Mouse (Mus musculus): ENCODE measurements around the gene Dcaf6. TPM values are rescaled to one million over a fixed set of nuclear protein-coding genes. Genes with fewer than 3 reads are reported as not detected.

Gene Dcaf6
- total and polyA plus RNA-seq, 3 experiments: 8.2 to 17.1 TPM; not detected in 1

DNA sequence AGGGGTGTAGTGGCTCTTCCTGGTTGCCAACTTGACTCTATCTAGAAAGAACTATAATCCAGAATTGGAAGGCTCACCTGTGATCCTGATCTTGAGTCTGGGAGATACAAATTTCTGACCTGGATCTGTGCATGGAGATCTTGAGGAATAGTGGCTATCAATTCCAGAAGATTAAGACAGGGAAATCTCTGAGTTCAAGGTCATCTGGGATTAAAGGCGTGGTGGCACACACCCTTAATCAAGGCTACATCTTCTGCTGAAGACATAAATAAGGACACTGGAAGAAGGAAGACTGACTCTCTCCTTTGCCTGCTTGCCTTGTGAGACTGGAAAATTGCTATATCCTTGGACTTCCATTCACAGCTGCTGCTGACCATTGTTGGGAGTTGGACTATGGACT, 164.8 kb downstream of the Dcaf6 start, which contains the start of gene Gpr161:
Gpr161 (plus strand) TSS at position 301 of the 400 bp plus-strand sequence.
- no peak within 1 kb of the TSS for H3K9ac ChIP-seq (ENCODE audit: control insufficient read depth, low read depth, low read length, poor library complexity, severe bottlenecking)
- H3K9me3 ChIP-seq (replicated peaks; ENCODE audit: insufficient read depth, low read length): no peaks in the 10 kb centered on the region
- H3K36me3 ChIP-seq (ENCODE audit: control insufficient read depth in 1 of 2, insufficient read depth in 2 of 2, low read length in 2 of 2): peaks cover 0 to 4% of the 10 kb centered on the region in 2 experiments; a peak in 2 of 4 replicates
- DNase-seq (ENCODE audit: low read depth, low spot score): no peak
- no peaks in the 10 kb centered on the region for H3K79me2 ChIP-seq (ENCODE audit: control insufficient read depth, insufficient read depth, low read length, poor library complexity)
- no peaks in the 10 kb centered on the region for H3K4me1 ChIP-seq (ENCODE audit: control insufficient read depth in 1 of 2, insufficient read depth in 2 of 2, low read length in 2 of 2)
- H3K4me3 ChIP-seq (ENCODE audit: control insufficient read depth in 1 of 2, insufficient read depth in 1 of 2, low read depth in 2 of 2, low read length in 2 of 2): no peak within 1 kb of the TSS
- H3K27me3 ChIP-seq (ENCODE audit: control insufficient read depth in 1 of 2, insufficient read depth in 2 of 2, low read length in 2 of 2): no peaks in the 10 kb centered on the region; a peak in 1 of 4 replicates
- no peak within 1 kb of the TSS for H3K27ac ChIP-seq (ENCODE audit: control insufficient read depth, low read depth, low read length)
- no peak for TF ChIP-seq E2F4 (IDR thresholded peaks at IDR 0.05; ENCODE audit: borderline replicate concordance, low read depth, low read length)
- no peak for TF ChIP-seq CTCF (IDR thresholded peaks at IDR 0.05 in 2 of 3, conservative IDR thresholded peaks at IDR 0.05 in 1 of 3; ENCODE audit: control insufficient read depth in 1 of 3, insufficient read depth in 1 of 3, low read depth in 2 of 3, low read length in 3 of 3, poor library complexity in 1 of 3, severe bottlenecking in 1 of 3)
- TF ChIP-seq POLR2AphosphoS2 (IDR thresholded peaks at IDR 0.05; ENCODE audit: low read length): no peak
- TF ChIP-seq ZNF384 (IDR thresholded peaks at IDR 0.05; ENCODE audit: low read depth, low read length): no peak
- no peak for TF ChIP-seq MXI1 (IDR thresholded peaks at IDR 0.05; ENCODE audit: low read depth, low read length)
- TF ChIP-seq MAFK (IDR thresholded peaks at IDR 0.05; ENCODE audit: borderline replicate concordance, low read depth, low read length): no peak
- TF ChIP-seq SIN3A (IDR thresholded peaks at IDR 0.05; ENCODE audit: low read length): no peak
- TF ChIP-seq BHLHE40 (IDR thresholded peaks at IDR 0.05; ENCODE audit: borderline replicate concordance, low read depth, low read length): no peak
- no peak for TF ChIP-seq ZMIZ1 (IDR thresholded peaks at IDR 0.05; ENCODE audit: low read depth, low read length)
- TF ChIP-seq RAD21 (IDR thresholded peaks at IDR 0.05; ENCODE audit: low read depth, low read length): no peak
- no peak for TF ChIP-seq MYC (IDR thresholded peaks at IDR 0.05; ENCODE audit: low read depth, low read length)
- TF ChIP-seq TBP (IDR thresholded peaks at IDR 0.05; ENCODE audit: low read depth, low read length): no peak
- no peak for TF ChIP-seq HCFC1 (IDR thresholded peaks at IDR 0.05; ENCODE audit: low read depth, low read length)
- TF ChIP-seq POLR2A (IDR thresholded peaks at IDR 0.05; ENCODE audit: control insufficient read depth in 1 of 2, insufficient read depth in 1 of 2, low read depth in 1 of 2, low read length in 2 of 2, poor library complexity in 1 of 2): no peak
- TF ChIP-seq ETS1 (IDR thresholded peaks at IDR 0.05; ENCODE audit: low read depth, low read length): no peak
- no peak for TF ChIP-seq RCOR1 (IDR thresholded peaks at IDR 0.05; ENCODE audit: low read depth, low read length)
- no peak for TF ChIP-seq ZKSCAN1 (IDR thresholded peaks at IDR 0.05; ENCODE audit: low read depth, low read length)
- TF ChIP-seq CHD1 (IDR thresholded peaks at IDR 0.05; ENCODE audit: low read depth, low read length): no peak
- no peak for TF ChIP-seq MAZ (IDR thresholded peaks at IDR 0.05; ENCODE audit: low read depth, low read length)
- TF ChIP-seq NRF1 (IDR thresholded peaks at IDR 0.05; ENCODE audit: insufficient read depth, low read depth, low read length, poor library complexity, severe bottlenecking): no peak

DNA sequence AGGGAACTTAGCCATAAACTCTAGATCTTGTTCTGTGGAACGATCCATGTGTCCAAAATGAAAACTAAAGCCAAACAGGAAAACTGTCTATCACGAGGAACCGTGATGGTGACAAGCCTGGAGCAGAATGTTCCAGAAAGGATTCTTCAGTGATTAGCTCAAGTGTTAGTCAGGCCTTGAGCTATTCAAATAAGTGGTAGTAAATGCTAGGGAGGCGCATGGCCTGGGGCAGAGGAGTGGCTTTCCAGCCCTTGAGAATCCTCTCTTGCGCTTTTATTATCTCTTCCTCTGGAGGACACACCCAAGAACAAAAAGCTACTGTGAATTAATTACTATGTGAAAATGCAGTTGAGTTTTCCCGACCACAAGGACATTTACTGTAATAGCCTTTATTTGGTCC, 168.7 kb downstream of the Dcaf6 start:
- no peak overlapping the region for H3K9ac ChIP-seq (ENCODE audit: control insufficient read depth, low read depth, low read length, poor library complexity, severe bottlenecking)
- H3K36me3 ChIP-seq (ENCODE audit: control insufficient read depth in 1 of 2, insufficient read depth in 2 of 2, low read length in 2 of 2): peaks cover 0 to 4% of the 10 kb centered on the region in 2 experiments; a peak in 2 of 4 replicates
- no peaks in the 10 kb centered on the region for H3K9me3 ChIP-seq (replicated peaks; ENCODE audit: insufficient read depth, low read length)
- TF ChIP-seq RAD21 (IDR thresholded peaks at IDR 0.05; ENCODE audit: low read depth, low read length) (no peak), ETS1 (IDR thresholded peaks at IDR 0.05; ENCODE audit: low read depth, low read length) (no peak), MYB (IDR thresholded peaks at IDR 0.05; ENCODE audit: low read depth, low read length) (no peak), MAX (IDR thresholded peaks at IDR 0.05; ENCODE audit: low read length) (no peak), USF2 (IDR thresholded peaks at IDR 0.05; ENCODE audit: borderline replicate concordance in 1 of 2, insufficient read depth in 1 of 2, low read depth in 1 of 2, low read length in 2 of 2) (no peak), CHD1 (IDR thresholded peaks at IDR 0.05; ENCODE audit: low read depth, low read length) (no peak)
- H3K79me2 ChIP-seq (ENCODE audit: control insufficient read depth, insufficient read depth, low read length, poor library complexity): no peaks in the 10 kb centered on the region
- H3K27ac ChIP-seq (ENCODE audit: control insufficient read depth, low read depth, low read length): no peak overlapping the region
- H3K4me3 ChIP-seq (ENCODE audit: control insufficient read depth in 1 of 2, insufficient read depth in 1 of 2, low read depth in 2 of 2, low read length in 2 of 2): no peak overlapping the region
- no peaks in the 10 kb centered on the region; a peak in 1 of 4 replicates for H3K27me3 ChIP-seq (ENCODE audit: control insufficient read depth in 1 of 2, insufficient read depth in 2 of 2, low read length in 2 of 2)
- peak; percentile 19 for DNase-seq (ENCODE audit: low read depth, low spot score)
- H3K4me1 ChIP-seq (ENCODE audit: control insufficient read depth in 1 of 2, insufficient read depth in 2 of 2, low read length in 2 of 2): no peaks in the 10 kb centered on the region
